Mouse (Mus musculus) cerebellum, postnatal 14 days (tissue): ENCODE data around the gene Ndel1.
"Not testable (repeated sequence)": the region's sequence is repeated elsewhere in the genome, so short reads cannot be mapped to it uniquely, and the experiment has no call there.

ENCODE experiments used
- DNase-seq, 2 experiments: peaks; one replicate each; pipeline ENCODE4 v3.0.0; 2021; ENCODE audit warnings: mixed read lengths in 2 of 2

Ndel1 gene

DNA sequence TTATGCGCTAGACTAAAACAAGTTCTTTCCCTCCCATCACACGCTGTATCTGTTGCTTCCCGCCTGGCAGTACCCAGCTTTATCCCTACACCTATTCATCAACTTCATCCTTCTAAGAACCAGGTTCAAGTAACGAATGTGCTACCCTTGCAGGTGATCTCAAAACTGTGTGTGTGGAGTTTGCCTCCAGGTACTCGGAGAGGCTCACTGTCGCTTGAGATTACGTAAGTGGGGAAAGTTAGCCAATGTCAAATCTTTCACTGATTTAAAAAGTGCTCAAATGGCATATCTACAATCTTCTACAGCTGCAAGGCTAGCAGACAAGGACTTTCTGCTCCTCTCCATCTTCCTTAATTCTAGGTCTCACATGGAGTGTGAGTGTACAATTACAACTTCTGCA is 20.8 kb downstream of the Ndel1 start:
- no peak for DNase-seq

DNA sequence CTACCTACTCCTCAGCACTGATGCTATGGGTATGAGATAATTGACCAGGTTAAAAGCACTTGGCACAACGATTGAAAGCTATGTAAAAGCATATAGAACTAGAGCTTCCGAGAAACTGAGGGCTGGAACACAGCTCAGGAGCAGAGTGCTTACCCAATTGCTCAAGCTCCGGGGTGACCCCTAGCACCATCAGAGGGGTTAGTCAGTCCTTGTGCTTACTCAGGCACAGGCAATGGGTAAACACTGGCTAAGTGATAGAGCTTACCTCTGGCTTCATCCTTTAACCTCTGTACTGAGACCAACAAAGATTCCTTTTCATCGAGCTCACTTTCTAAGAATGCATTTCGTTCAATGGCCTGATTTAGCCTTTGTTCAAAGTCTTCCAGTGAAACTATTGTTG is 32.1 kb downstream of the Ndel1 start:
- no peak for DNase-seq

DNA sequence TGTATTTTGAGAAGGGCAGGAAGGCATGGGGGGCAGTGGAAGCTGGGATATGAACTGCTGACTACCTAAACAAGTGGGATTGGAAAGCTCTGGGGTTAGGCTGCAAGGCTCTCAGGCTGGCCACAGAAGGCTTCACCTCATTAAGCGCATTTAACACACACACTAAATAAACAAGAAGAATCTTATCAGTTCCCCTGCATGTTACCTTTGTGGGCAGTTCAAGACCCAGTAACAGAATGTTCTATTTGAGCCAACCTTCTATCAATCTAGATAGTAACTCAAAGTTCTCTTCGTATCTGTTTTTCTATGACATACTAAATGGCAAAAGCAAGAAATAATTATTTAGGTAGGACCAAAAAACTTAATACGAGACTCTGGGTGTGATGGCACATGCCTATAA is 36.6 kb downstream of the Ndel1 start:
- no peak for DNase-seq

DNA sequence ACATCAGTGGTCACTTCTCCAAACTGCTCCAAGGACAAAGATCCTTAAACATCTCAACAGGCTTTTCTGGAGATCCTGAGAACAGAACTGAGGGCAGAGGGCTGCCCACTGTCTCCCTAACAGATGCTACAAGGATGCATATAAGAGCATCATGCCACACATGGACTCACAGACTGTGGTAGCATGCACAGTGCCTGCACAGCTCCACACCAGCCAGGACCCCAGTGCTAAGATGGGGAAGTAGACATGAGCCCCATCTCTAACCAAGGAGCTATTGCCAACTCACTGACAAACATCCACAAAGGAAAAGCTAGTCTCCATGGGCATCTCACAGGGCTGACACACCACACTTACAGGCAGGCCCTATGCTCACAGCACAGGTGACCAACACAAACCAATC is 38.1 kb downstream of the Ndel1 start:
- no peak for DNase-seq

DNA sequence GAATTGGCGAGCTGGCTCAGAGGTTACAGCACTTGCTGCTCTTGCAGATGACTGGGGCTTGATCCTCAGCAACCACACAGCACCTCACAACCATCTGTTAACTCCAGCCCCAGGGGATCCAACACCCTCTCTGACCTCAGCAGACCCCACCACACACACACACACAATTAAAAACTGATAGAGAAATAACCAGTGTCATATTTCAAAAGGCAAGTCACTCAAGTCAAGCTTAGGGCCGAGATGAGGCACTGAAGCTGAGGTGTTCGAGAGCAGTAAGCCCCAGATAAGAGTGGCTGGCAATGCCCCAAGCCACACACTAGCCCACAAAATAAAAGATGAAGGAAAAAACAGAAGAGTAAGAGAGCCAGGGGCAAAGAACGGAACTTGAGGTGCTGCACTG is 38.9 kb downstream of the Ndel1 start:
- DNase-seq = no peak

DNA sequence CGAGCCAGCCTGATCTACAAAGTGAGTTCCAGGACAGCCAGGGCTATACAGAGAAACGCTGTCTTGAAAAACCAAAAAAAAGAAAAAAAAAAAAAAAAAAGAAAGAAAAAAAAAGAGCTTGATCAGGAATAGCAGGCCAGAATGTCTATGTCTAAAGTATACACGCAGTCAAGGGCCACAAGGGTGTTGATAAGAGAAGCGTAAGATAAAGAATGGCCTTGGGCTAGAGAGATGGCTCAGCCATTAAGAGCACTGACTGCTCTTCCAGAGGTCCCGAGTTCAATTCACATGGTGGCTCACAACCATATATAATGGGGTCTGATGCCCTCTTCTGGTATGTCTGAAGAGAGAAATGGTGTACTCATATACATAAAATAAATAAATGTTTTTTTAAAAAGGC is 40.1 kb downstream of the Ndel1 start:
- DNase-seq = not testable (repeated sequence)

DNA sequence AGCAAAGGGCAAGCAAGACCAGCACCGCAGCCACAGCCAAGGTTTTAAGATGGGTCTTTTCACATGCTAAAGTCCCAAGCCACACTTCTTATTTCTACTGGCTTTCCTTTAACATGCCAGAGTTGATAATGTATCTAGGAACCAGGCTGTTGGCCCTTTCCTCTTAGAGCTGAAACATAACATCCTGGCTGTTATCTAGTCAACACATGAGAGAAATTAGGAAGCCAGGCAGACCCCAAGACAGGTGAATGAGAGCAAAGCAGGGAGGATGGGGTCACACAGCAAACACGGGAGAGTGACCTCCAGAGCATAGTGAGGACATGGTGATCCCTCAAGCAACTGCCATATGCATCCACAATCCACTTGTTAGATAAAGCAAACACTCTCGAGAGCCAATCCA is 44.9 kb downstream of the Ndel1 start:
- no peak for DNase-seq

DNA sequence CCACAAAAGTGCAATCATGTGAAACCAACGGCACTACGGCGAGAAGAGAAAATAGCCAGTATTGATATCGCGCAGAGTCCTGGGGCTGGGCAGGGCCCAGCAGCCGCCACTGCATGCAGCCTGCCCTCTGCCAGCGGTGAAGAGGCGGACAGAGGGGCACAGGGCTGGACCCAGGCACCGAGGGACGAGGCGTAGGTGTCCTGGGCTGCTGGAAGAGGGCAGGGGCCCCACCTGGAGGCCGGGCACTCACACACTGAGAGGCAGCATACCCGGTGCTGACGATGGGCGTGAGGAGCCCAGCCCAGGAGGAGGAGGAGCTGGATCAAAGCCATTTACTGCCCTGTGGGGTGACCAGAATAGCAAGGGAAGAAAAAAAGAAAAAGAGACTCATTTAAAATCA is 49.3 kb downstream of the Ndel1 start:
- no peak for DNase-seq

DNA sequence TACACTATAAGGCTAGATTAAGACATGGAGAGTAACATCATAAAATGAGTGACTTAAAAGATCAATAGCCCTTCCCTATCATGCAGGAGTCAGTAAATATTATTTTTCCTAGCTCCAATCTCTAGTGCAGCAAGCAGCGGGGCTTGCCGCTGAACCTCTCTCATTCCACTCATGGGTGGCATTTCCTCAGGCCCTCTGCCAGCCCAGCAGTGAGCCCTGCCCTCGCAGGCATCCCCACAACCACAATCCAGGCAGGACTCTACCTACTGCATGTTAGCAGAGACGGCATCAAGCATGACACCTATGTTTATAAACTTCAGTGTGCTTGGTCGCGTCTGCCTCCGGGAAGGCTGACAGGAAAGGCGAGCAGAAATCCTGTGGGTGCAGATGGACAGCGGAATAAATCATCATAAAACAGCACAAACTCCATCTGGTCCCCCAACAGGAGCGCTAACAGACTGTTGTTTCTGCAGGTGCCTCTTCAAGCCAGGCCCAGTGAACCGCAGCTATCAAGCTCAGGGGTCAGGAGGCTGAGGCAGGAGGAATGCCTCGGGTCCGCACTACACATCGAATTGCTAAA is 52.3 kb downstream of the Ndel1 start:
- DNase-seq = peak in 1 of 2 experiments; percentile 28

DNA sequence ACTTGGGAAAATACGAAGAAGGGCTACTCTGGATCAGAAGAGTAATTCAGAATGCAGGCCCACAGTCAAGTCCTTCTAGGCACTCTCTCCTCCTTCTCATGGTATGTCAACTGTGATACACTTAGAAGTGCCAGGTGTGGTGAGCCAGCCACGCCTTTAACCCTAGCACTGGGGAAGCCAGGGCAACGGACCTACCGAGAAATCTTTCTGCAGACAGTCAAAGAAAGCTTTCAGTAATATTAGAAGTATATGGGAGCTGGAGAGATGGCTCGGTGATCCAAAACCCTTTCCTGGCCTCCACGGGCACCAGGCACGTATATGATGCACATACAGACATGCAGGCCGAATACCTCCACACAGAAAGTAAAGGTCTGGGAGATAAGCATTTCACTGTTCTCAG is 53.2 kb downstream of the Ndel1 start:
- DNase-seq = no peak

DNA sequence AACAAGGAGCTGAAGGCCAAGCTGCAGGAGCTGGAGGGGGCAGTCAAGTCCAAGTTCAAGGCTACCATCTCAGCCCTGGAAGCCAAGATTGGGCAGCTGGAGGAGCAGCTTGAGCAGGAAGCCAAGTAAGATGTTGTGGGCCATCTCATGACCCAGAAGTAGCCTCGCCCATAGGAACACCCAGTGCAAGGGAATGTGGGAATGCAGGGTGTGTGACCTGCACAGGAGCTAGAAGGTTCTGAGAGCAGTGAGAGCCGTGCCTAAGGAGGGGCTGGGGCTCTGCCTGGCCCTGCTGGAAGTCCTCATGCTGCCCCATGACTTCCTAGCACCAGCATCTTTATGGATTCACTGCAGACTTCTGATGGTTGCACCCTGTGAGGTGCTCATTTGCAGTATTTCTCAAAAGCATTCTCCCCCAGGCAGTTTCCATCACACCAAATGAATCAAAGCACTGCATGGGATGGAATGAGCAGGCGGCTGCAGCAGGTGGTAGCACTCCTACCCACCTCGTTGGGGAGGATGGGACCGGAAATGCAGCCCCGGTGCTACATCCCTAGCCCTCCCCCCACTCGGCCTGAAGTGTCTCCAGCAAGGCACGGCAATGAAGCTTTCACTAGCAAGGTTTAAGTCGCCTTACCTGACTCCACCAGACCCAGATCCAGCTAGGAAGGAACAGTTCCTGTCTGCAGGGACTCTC is 59.6 kb downstream of the Ndel1 start:
- no peak for DNase-seq

DNA sequence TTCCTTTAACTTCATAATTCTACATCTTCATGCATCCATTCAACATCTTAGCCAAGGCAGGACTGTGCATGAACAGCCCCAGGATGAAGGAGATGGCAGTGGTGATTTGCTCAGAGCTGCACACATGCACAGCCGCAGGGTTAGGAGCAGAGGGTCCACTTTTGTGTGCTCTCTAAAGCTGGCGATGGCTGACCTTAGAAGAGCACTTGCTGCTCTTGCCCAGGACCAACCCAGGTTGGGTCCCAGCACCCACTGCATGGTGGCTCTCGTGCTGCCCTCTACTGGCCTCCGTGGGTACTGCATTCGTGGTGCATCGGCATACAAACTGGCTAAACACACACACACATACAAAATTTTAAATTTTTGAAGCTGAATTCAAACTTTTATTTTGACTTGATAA is 63.9 kb downstream of the Ndel1 start:
- DNase-seq = peak; percentile 88 to 93

DNA sequence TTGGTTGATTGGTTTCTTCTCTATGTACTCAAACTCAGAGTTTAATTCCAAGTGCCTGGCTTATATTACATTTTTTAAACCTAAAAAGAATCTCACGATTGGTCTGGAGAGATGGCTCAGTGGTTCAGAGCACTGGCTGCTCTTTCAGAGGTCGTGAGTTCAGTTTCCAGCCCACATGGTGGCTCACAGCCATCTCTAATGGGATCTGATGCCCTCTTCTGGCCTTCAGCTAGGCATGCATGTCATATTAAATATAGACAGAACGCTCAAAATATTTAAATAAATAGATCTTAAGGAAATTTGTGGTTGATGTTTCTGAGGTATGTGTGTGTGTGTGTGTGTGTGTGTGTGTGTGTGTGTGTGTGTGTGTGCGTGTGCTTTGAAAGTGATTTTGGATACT is 66.5 kb downstream of the Ndel1 start:
- DNase-seq = peak; percentile 30 to 38

DNA sequence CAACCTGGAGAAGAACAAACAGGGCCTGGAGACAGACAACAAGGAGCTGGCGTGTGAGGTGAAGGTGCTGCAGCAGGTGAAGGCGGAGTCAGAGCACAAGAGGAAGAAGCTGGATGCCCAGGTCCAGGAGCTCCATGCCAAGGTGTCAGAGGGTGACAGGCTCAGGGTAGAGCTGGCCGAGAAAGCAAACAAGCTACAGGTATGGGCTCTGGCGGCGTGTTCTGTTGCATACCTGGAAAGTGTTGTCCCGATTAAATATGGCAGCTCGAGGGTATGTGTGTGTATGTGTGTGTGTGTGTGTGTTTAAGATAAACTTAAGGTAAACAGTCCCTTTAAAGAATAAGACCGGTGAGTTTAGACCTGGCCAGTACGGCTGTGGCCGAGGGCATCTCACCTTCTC is 73.4 kb downstream of the Ndel1 start:
- no peak for DNase-seq

DNA sequence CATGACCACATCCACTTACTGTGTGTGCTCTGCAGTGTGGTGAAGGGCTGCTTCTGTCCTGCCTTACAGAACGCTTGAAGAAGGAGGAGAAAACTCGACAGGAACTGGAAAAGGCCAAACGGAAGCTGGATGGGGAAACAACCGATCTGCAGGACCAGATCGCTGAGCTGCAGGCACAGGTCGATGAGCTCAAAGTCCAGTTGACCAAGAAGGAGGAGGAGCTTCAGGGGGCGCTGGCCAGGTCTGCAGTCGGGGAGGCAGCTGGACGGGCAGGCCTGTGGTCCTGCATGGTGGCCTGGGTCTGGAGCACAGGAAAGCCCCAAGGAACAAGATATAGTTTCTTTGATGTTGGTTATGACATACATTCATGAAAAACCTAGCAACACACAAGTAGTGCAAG is 79.9 kb downstream of the Ndel1 start:
- no peak for DNase-seq

DNA sequence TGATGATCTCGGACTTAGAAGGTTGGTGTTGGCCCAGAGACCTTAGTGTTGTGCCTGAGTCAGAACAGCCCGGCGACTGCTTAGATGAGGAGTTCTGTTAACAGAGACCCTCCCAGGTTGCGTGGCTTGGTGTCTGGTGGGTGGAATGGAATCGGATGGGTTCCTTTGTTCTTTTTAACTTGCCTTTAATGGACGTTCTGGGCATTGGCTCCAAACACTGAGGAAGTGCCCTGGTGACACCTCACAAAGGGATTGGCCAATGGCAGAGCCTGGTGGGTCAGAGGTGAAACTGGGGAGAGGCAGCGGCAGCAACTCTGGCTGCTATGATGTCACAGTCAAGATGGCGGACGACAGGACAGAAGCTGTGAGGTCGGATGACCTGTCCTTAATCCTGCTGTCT is 80.9 kb downstream of the Ndel1 start:
- DNase-seq = no peak

DNA sequence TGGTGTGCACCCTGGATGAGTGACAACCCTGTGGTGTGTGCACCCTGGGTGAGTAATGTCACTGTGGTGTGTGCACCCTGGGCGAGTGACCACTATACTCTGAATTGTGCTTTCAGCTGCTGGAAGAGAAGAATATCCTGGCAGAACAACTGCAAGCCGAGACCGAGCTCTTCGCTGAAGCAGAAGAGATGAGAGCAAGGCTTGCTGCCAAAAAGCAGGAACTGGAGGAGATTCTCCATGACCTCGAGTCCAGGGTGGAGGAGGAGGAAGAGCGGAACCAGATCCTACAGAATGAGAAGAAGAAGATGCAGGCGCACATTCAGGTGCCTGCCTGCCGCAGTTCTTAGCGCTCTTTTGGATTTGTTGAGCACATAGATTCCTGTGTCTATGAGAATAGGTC is 84.4 kb downstream of the Ndel1 start:
- DNase-seq = peak; percentile 60

DNA sequence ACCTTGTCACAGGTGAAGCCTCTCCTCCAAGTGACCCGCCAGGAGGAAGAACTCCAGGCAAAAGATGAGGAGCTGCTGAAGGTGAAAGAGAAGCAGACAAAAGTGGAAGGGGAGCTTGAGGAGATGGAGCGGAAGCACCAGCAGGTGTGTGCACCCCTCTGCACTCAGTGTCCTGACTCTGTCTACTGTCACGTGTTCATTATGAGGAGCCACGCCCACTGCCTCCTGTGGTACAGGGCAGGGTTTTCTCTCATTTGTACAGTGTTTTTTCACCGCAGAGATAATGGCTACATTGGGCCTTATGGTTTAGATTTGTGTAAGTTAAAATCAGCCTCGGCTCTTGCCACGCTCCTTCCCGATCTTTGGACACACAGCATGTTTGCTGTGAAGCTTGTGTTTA is 85.8 kb downstream of the Ndel1 start:
- no peak for DNase-seq

DNA sequence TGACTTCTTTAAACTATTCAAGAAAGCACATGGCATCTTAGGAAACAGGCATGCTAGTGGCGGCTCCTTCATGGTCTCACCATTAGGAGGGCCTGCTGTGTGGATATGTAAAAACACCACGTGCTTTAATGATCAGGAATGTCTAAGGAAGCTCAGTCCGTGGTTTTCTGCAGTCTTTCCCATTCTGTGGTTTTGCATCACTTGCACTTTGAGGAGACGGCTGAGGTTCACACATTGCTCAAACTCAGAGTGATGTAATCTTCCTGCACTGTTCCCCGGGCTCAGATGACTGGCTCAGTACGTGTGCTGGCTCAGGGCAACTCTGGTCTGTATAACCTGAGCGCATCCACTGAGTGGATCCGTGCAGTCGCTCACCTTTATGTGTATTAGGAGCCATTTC is 89.3 kb downstream of the Ndel1 start:
- no peak for DNase-seq

DNA sequence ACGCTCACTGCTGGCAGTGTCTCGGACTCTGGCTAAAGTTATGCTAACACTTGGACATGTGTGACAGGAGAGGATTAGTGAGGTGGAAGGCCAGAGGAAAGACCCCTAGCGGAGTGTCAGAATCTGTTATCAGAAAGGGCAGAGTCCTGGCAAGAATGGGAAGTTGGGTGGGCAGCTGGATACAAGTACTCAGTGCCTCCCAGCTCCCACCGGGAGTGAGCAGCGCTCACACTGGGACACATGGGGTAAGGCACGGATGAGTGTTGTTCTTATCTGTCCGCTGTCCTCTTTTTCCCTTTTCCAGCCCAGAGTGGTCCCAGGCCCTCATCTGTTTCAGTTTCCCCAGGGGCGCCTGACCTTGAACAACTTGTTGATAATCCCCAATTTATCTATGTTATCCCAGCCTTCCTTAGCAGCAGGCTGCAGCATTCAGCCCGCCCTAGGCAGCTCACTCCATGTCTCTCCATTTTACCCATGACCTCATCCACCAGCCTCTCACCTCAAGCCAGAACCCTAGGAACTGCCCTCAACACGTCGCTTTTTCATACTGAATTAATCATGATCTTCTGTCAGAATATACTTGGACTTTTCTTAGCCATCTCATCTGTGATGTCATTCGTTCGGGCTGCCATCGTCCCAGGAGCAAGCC is 91.1 kb downstream of the Ndel1 start:
- DNase-seq = no peak

DNA sequence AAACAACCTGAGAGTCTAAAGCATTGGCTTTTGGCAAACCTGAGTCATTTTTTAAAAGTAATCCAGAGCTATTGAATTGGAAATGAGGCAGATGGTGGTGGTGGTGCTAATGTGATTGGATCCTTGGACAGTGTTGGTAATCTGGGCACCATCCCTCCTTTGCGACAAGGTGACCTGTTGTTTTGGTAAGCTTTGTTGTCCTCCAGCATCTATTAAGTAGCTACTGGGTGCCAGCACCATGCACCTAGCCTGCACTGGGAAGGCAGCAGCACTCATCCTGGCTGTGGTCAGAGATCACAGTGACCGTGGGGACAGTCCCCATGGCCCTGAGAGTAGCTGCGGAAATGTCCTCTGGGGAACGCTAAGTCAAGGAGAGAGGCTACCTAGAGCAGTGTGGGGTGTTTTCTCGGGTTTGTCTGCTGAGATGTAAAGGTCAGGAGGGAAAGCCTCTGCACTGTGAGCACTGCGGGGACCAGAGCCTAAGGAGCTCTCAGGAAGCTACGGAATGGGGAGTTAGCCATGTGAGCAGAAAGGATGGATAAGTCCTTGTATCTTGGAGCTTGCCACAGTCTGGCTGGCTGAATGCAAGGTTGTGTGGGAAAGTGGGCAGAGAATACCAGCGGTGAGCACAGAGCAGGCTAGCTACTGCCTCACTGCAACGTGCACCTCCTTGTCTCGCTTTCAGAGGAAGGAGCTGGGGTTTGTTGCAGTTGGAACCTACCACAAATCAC is 91.8 kb downstream of the Ndel1 start:
- no peak for DNase-seq

DNA sequence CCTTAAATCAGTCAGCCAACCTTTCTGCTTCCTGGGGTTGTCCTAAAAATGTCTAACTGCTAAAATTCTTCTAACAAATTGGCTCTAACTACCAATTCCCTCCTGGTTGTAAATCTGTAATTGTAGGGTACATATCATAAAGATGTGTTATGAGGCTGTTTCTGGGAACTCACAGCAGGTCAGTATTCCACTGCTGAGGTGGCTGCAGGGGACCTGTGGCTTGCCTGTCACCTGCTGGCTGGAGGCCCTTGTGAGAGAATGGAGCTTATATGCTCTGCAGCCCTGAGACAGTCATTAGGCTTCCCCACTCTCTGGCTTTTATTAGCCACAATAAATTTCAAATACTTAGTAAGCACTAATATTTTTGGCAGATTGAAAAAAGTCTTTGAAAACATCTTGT is 92.8 kb downstream of the Ndel1 start:
- DNase-seq = no peak

DNA sequence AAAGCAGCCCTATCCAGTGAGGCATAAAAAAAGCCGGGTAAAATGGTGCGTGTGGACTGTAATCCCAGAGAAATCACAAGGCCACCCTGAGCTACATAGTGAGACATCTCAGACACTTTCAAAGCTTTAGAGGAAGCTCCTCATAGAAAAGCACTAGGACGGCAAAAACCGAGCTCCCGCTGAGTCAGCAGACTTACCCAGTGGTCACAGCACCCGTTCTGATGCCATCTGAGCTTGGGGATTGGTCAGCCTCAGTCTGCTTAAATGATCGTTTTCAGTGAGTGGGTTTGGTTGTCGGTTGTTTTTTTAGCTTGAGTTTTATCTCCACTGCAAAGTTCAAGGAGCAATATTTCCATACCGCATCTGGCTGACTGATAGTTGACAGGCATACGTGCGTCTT is 93.7 kb downstream of the Ndel1 start:
- no peak for DNase-seq

DNA sequence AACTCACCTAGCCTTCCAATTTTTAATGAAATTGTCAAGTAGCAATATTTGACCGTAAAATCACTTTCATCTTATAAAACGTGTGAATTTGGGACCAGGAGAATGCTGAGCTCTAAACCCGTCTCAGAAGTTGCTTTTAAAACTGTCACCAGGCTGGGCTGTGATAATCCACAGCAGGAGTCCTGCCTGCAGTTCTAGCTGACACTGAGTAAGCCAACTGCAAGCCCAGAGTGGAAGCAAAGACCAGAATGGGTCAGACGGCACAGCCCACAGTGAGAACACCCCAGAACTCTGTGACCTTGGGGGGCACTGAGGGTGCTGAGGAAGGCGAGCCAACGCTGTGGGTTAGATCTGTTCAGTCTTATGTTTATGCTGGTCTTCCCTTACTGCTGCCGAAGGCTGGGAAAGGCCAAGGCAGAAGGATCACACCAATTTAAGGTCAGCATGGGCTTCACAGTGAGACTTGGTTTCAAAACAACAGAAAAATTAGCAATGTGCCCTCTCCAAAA is 95.5 kb downstream of the Ndel1 start:
- no peak for DNase-seq
